Mouse (Mus musculus) midbrain, postnatal 0 days (tissue): ENCODE data around the gene Tbrg4. TPM values are rescaled to one million over a fixed set of nuclear protein-coding genes. Genes with fewer than 3 reads are reported as not detected.

ENCODE experiments used
- ATAC-seq: fragments of 200-750 bp; cut with Nextera tagmentation; 2 replicates; pipeline ENCODE4 v1.8.0; 2017; ENCODE audit warnings: moderate number of reproducible peaks, mild to moderate bottlenecking, moderate TSS enrichment, moderate library complexity; ENCODE audit not compliant: low FRiP score
- DNase-seq: peaks from one replicate; pipeline ENCODE4 v3.0.0-alpha.2; 2015; ENCODE audit warnings: low spot score
- H3K27ac ChIP-seq: fragments of 300-500 bp; sonication (generic); 2 replicates; pipeline ENCODE4 v1.5.1; 2014; ENCODE audit warnings: low read depth, mild to moderate bottlenecking, low read length, mixed read lengths
- H3K27me3 ChIP-seq: fragments of 300-500 bp; sonication (generic); 2 replicates; pipeline ENCODE4 v1.6.1; 2014; ENCODE audit warnings: low read length, control low read depth, mixed read lengths; ENCODE audit not compliant: insufficient read depth
- H3K36me3 ChIP-seq: fragments of 300-500 bp; sonication (generic); 2 replicates; pipeline ENCODE4 v1.6.1; 2014; ENCODE audit warnings: low read length, control low read depth, mixed read lengths; ENCODE audit not compliant: insufficient read depth
- H3K4me1 ChIP-seq: fragments of 300-500 bp; sonication (generic); 2 replicates; pipeline ENCODE4 v1.6.1; 2014; ENCODE audit warnings: mild to moderate bottlenecking, control low read depth, antibody characterized with exemption, low read length, mixed read lengths; ENCODE audit not compliant: insufficient read depth
- H3K4me2 ChIP-seq: fragments of 300-500 bp; sonication (generic); 2 replicates; pipeline ENCODE4 v1.6.1; 2014; ENCODE audit warnings: low read depth, mild to moderate bottlenecking, low read length, mixed read lengths; ENCODE audit not compliant: poor library complexity, severe bottlenecking
- H3K4me3 ChIP-seq: fragments of 300-500 bp; sonication (generic); 2 replicates; pipeline ENCODE4 v1.5.1; 2014; ENCODE audit warnings: low read depth, mild to moderate bottlenecking, low read length, moderate library complexity
- H3K9ac ChIP-seq: fragments of 300-500 bp; sonication (generic); replicated peaks from 2 replicates; pipeline ENCODE4 v1.6.1; 2014; ENCODE audit warnings: mild to moderate bottlenecking, low read length, moderate library complexity, mixed read lengths; ENCODE audit not compliant: poor library complexity, severe bottlenecking
- H3K9me3 ChIP-seq: fragments of 300-500 bp; sonication (generic); 2 replicates; pipeline ENCODE4 v1.6.1; 2016; ENCODE audit warnings: low read length, control low read depth
- CTCF ChIP-seq: IDR thresholded peaks from 2 replicates; pipeline ENCODE4 v1.5.1; 2016; ENCODE audit warnings: antibody characterized with exemption, mild to moderate bottlenecking
- WGBS: fragments of 180-500 bp; shearing (Covaris S2); extraction: QIAGEN DNeasy Blood & Tissue Kit; methylation state at CpG from one replicate; pipeline ENCODE4 v1.1.7; 2014; 5-methylcytosine and 5-hydroxymethylcytosine counted together
- polyA plus RNA-seq: library from polyadenylated mRNA; unstranded; fragments of >200 nt; fragmentation: Nextera tagmentation; extraction: Ambion mirVana; gene quantifications from 2 replicates; pipeline ENCODE4 v1.2.1, GENCODE M21; 2015
- total RNA-seq: library from RNA; depleted of rRNA; stranded (reverse); fragments of >200 nt; gene quantifications from 2 replicates; pipeline ENCODE4 v1.2.3, GENCODE M21; 2014

Gene Tbrg4
- total and polyA plus RNA-seq, 2 experiments from 2014 or later = 31.4 to 46.6 TPM

DNA sequence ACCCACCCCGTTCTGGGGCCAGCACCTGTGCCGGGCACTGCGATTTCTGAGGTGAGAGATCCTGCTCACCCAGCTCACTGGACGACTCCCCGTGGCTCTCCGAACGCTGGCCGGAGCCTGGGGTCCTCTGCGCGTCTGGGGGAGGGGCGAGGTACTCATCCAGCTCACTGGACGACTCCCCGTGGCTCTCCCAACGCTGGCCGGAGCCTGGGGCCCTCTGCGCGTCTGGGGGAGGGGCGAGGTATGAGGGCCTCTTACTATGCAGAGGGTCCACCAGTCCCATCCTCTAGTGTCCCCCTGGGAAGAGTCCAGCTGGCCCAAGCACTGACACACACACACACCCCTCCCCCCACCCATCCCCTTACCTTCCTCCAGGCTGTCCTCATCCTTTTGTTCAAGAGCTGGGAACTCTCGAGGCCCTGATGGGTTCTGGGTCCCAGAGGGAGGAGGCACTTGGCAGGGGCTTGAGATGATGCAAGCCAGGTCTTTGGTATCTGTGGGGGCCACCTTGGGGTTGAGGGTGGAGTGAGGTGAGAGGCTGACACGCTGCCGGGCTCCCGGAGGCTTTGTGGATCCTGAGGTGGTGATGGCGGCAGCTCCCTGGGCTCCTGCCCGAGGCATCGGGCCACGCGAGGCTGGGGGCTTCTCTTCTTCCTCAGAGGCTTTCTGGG is 26.7 kb downstream of the Tbrg4 start:
- Histone ChIP-seq H3K4me1 (peaks cover 29% of the 10 kb centered on the region), H3K9ac (peak overlapping the region; percentile 59), H3K36me3 (peaks cover 53% of the 10 kb centered on the region), H3K4me3 (peak overlapping the region; percentile 11; the same call in 1 of the 2 replicates), H3K4me2 (peak overlapping the region; percentile 46), H3K27ac (peak overlapping the region; percentile 71), H3K9me3 (no peaks in the 10 kb centered on the region), H3K27me3 (no peaks in the 10 kb centered on the region)
- no peak for DNase-seq
- WGBS = 11% methylated on average over 24 of the region's 27 CpGs
- ATAC-seq = peak; percentile 2; the same call in 1 of the 2 replicates
- no peak for TF ChIP-seq CTCF

DNA sequence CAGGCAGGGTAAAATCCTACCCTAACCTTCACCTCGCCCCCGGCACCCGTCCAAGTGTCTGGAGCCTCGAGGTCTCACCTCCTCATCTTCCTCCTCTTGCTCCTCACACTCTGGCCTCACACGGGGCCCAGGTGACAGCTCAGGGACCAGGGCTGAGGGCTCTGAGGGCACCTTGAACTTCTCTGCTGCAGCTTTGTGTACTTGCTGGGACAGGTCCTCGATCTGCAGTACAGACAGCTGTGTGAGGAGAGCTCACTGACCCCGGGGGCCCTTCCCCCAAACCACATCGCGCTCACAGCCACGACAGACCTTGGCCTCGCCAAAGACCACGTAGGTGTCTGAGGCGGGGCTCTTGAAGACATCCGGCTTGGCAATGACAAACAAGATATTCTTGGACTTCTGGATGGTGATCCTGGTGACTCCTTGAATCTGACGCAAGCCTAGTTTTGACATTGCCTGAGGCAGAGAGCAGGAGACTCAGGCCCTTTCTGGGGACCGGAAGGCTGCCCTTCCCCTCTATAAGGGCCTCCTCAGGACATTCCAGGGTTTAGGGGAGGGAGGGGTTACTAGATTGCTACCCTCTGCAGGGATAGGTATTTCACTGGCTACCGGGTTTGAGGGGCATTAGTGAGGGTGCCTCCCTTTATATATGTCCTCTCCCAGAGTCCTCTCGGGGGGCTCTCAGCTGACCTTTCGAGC is 27.5 kb downstream of the Tbrg4 start:
- no peak for TF ChIP-seq CTCF
- Histone ChIP-seq H3K4me1 (peaks cover 29% of the 10 kb centered on the region; the same call in 1 of the 2 replicates), H3K4me2 (peak overlapping the region; percentile 46), H3K4me3 (peak overlapping the region; percentile 11; the same call in 1 of the 2 replicates), H3K9ac (peak overlapping the region; percentile 59), H3K36me3 (peaks cover 59% of the 10 kb centered on the region), H3K27me3 (no peaks in the 10 kb centered on the region), H3K9me3 (no peaks in the 10 kb centered on the region), H3K27ac (peak overlapping the region; percentile 71)
- ATAC-seq (no peak), DNase-seq (no peak)
- 58% methylated on average over 19 of the region's 19 CpGs for WGBS

GRCm38 (mm10) chr11:6597523-6597922 is 28.3 kb downstream of the Tbrg4 start:
- peak; percentile 44 for DNase-seq
- Histone ChIP-seq H3K4me1 (peaks cover 21% of the 10 kb centered on the region; the same call in 1 of the 2 replicates), H3K4me3 (no peak overlapping the region), H3K27me3 (no peaks in the 10 kb centered on the region), H3K36me3 (peaks cover 60% of the 10 kb centered on the region), H3K9ac (no peak overlapping the region), H3K9me3 (no peaks in the 10 kb centered on the region), H3K4me2 (no peak overlapping the region), H3K27ac (peak overlapping the region; percentile 71)
- peak; percentile 25 for ATAC-seq
- WGBS = 56% methylated on average over 7 of the region's 7 CpGs
- peak; percentile 55 for TF ChIP-seq CTCF

- H3K9ac ChIP-seq = no peak overlapping the region
- H3K4me2 ChIP-seq = no peak overlapping the region
- no peaks in the 10 kb centered on the region for H3K27me3 ChIP-seq
- H3K9me3 ChIP-seq = no peaks in the 10 kb centered on the region
- H3K4me3 ChIP-seq = no peak overlapping the region
- TF ChIP-seq CTCF = no peak
- H3K27ac ChIP-seq = 0 out of 2 replicates have a peak overlapping the region, but pooled peaks have one; percentile 3
- no peak for DNase-seq
- H3K36me3 ChIP-seq = peaks cover 56% of the 10 kb centered on the region
- 81% methylated on average over 3 of the region's 3 CpGs for WGBS
- H3K4me1 ChIP-seq = peaks cover 17% of the 10 kb centered on the region; the same call in 1 of the 2 replicates
- no peak for ATAC-seq
These were observed 29.3 kb downstream of the Tbrg4 start for GRCm38 (mm10) chr11:6596616-6597015.

- Histone ChIP-seq H3K4me1 (peaks cover 17% of the 10 kb centered on the region; the same call in 1 of the 2 replicates), H3K4me2 (no peak overlapping the region), H3K9ac (no peak overlapping the region), H3K4me3 (no peak overlapping the region), H3K27me3 (no peaks in the 10 kb centered on the region), H3K36me3 (peaks cover 56% of the 10 kb centered on the region), H3K27ac (0 out of 2 replicates have a peak overlapping the region, but pooled peaks have one; percentile 3), H3K9me3 (no peaks in the 10 kb centered on the region)
- TF ChIP-seq CTCF = no peak
- DNase-seq (no peak), ATAC-seq (no peak)
- WGBS = 94% methylated on average over 6 of the region's 6 CpGs
These were observed 29.7 kb downstream of the Tbrg4 start for GRCm38 (mm10) chr11:6596205-6596604.

GRCm38 (mm10) chr11:6595339-6595738 is 30.5 kb downstream of the Tbrg4 start:
- Histone ChIP-seq H3K27ac (no peak overlapping the region), H3K36me3 (peaks cover 56% of the 10 kb centered on the region), H3K9ac (no peak overlapping the region), H3K9me3 (no peaks in the 10 kb centered on the region), H3K4me3 (no peak overlapping the region), H3K27me3 (no peaks in the 10 kb centered on the region), H3K4me2 (no peak overlapping the region), H3K4me1 (peaks cover 17% of the 10 kb centered on the region; the same call in 1 of the 2 replicates)
- TF ChIP-seq CTCF = no peak
- ATAC-seq (no peak), DNase-seq (no peak)
- 90% methylated on average over 5 of the region's 5 CpGs for WGBS
